8 mouse cellular contexts compared by ENCODE assay signal in genomic region chr9:58651993-58652392, GRCm38 (mm10).
A peak's percentile ranks its signal among the peaks of the same experiment; 100 is the strongest.
DNase-seq lines count a peak whose midpoint lies in the region; ATAC-seq lines count a peak whose summit lies in the region.

No protein-coding gene starts in this region.

- no peak overlapping the region for H3K27ac ChIP-seq in heart, embryonic 10.5 days
- H3K27ac ChIP-seq in midbrain, embryonic 11.5 days (ENCODE audit: low read depth, low read length), result no peak overlapping the region
- H3K27ac ChIP-seq in midbrain, embryonic 10.5 days (replicated peaks), result no peak overlapping the region
- H3K27ac ChIP-seq in liver, embryonic 13.5 days, result peak overlapping the region; percentile 24; the same call in 1 of the 2 replicates

- peak; percentile 42 to 74 for DNase-seq in heart, adult 18-20 months
- DNase-seq in heart, embryonic 10.5 days (ENCODE audit: low spot score), result no peak
- DNase-seq in midbrain, embryonic 11.5 days (ENCODE audit: low spot score, missing footprints), result peak; percentile 93
- no peak for DNase-seq in midbrain, embryonic 10.5 days (ENCODE audit: low spot score)
- peak; percentile 28 for DNase-seq in brain, embryonic 18.5 days (ENCODE audit: low read depth, low spot score)
- no peak for DNase-seq in liver, embryonic 13.5 days
- DNase-seq in urinary bladder, adult 18-20 months (ENCODE audit: low spot score in 2 of 2), result no peak

- 59% methylated on average over 4 of the region's 4 CpGs for WGBS in heart, embryonic 10.5 days
- 61% methylated on average over 4 of the region's 4 CpGs for WGBS in midbrain, embryonic 11.5 days
- WGBS in midbrain, embryonic 10.5 days, result 70% methylated on average over 4 of the region's 4 CpGs
- WGBS in liver, embryonic 13.5 days (ENCODE audit: insufficient replicate concordance), result 52% methylated on average over 4 of the region's 4 CpGs

- ATAC-seq in midbrain, embryonic 11.5 days (ENCODE audit: low FRiP score), result no peak
- ATAC-seq in liver, embryonic 13.5 days (ENCODE audit: low read depth), result no peak
- ATAC-seq in inflammation-experienced regulatory T-cells, adult 6 months, result no peak

- H3K9ac ChIP-seq in midbrain, embryonic 11.5 days (ENCODE audit: low read length), result no peak overlapping the region
- H3K9ac ChIP-seq in liver, embryonic 13.5 days, result no peak overlapping the region

- no peaks in the 10 kb centered on the region for H3K9me3 ChIP-seq in heart, embryonic 10.5 days
- H3K9me3 ChIP-seq in midbrain, embryonic 11.5 days (ENCODE audit: control insufficient read depth, low read length), result no peaks in the 10 kb centered on the region
- H3K9me3 ChIP-seq in midbrain, embryonic 10.5 days (replicated peaks), result no peaks in the 10 kb centered on the region
- H3K9me3 ChIP-seq in liver, embryonic 13.5 days (replicated peaks), result no peaks in the 10 kb centered on the region

- no peak overlapping the region for H3K4me3 ChIP-seq in heart, embryonic 10.5 days
- H3K4me3 ChIP-seq in midbrain, embryonic 11.5 days (ENCODE audit: low read depth, low read length), result no peak overlapping the region
- H3K4me3 ChIP-seq in midbrain, embryonic 10.5 days, result no peak overlapping the region
- no peak overlapping the region for H3K4me3 ChIP-seq in liver, embryonic 13.5 days (replicated peaks)

- H3K27me3 ChIP-seq in heart, embryonic 10.5 days (ENCODE audit: insufficient read depth, poor library complexity, severe bottlenecking), result no peaks in the 10 kb centered on the region
- H3K27me3 ChIP-seq in midbrain, embryonic 11.5 days (ENCODE audit: control insufficient read depth, insufficient read depth, low read length), result no peaks in the 10 kb centered on the region
- no peaks in the 10 kb centered on the region for H3K27me3 ChIP-seq in midbrain, embryonic 10.5 days (ENCODE audit: low read depth, poor library complexity, severe bottlenecking)
- no peaks in the 10 kb centered on the region for H3K27me3 ChIP-seq in liver, embryonic 13.5 days

- peaks cover 10% of the 10 kb centered on the region; the same call in 1 of the 2 replicates for H3K36me3 ChIP-seq in heart, embryonic 10.5 days
- H3K36me3 ChIP-seq in midbrain, embryonic 11.5 days (ENCODE audit: control insufficient read depth, insufficient read depth, low read length), result no peaks in the 10 kb centered on the region
- peaks cover 7% of the 10 kb centered on the region for H3K36me3 ChIP-seq in midbrain, embryonic 10.5 days
- peaks cover 64% of the 10 kb centered on the region for H3K36me3 ChIP-seq in liver, embryonic 13.5 days

- no peak overlapping the region for H3K4me2 ChIP-seq in midbrain, embryonic 11.5 days
- no peak overlapping the region for H3K4me2 ChIP-seq in liver, embryonic 13.5 days

- 0 out of 2 replicates have a peak, but pooled peaks cover 6% of the 10 kb centered on the region for H3K4me1 ChIP-seq in heart, embryonic 10.5 days
- no peaks in the 10 kb centered on the region for H3K4me1 ChIP-seq in midbrain, embryonic 11.5 days (ENCODE audit: control insufficient read depth, insufficient read depth, low read length)
- peaks cover 15% of the 10 kb centered on the region for H3K4me1 ChIP-seq in midbrain, embryonic 10.5 days
- peaks cover 61% of the 10 kb centered on the region for H3K4me1 ChIP-seq in liver, embryonic 13.5 days (replicated peaks)

Comparison
In these comparisons a context has a peak if more than half of its experiments do, and no peak if none do; other contexts are left out.
1. DNase-seq: peak in heart, adult 18-20 months (2 of 2), midbrain, embryonic 11.5 days (single experiment) and brain, embryonic 18.5 days (single experiment); none in heart, embryonic 10.5 days (single experiment), midbrain, embryonic 10.5 days (single experiment), liver, embryonic 13.5 days (single experiment) and urinary bladder, adult 18-20 months (0 of 2).